Mouse (Mus musculus) adrenal gland, postnatal 4 days (tissue): ENCODE measurements around the gene Cgas. TPM values are rescaled to one million over a fixed set of nuclear protein-coding genes. Genes with fewer than 3 reads are reported as not detected.

ENCODE experiments used
- DNase-seq, 2 experiments: peaks; one replicate each; pipeline ENCODE4 v3.0.0; 2021 to 2022; ENCODE audit warnings: low spot score in 2 of 2, mixed read lengths in 2 of 2
- microRNA-seq: library from miRNA; unstranded; fragments of <30 nt; microRNA quantifications from one replicate; pipeline ENCODE4 v1.2.0, GENCODE M21; 2021
- total RNA-seq, 2 experiments: library from RNA; stranded (reverse); gene quantifications; 2 replicates each; pipeline ENCODE4 v1.2.3; 2021

Cgas gene
- total RNA-seq, 2 experiments from 2014 or later = 1.6 to 1.7 TPM

DNA sequence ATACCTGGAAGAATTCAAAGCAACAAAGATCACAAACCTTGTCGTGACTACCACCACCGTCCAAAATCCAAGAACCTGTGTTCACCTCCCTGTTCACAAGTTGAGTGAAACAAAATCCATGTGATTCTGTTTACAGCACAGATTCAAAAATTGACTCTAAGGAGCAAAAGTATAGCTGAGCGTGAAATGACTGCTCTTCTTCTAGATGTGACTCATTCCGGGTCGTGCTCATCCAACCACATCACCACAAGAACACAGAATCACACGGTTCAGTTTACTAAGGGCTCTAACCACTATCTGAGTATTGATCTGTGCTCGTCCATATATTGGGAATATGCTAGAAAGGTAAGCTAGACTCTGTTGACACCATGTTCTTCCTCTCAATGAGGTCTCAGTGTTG is 56.1 kb downstream of the Cgas start:
- no peak for DNase-seq

DNA sequence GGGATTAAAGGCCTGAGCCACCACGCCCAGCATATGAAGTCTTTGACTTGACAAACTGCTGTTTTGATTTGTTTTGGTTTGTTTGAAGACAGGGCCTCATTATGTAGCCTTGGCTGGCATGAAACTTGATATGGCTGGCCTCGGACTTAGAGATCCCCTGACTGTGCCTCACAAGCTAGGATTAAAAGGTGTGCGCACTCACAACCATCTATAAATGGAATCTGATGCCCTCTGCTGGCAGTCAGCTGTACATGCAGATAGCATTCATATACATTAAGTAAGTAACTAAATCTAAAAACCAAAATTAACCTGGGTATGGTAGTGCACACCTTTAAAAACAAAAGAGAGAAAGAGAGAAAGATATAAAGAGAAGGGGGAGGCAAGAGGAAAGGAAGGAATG is 57.1 kb downstream of the Cgas start:
- DNase-seq = no peak

Small RNAs within 50 kb of the gene (microRNA-seq; reads per million reads assigned to microRNA genes)
- not detected for gene Gm26377

Other genes starting within 250 kb of the Cgas start
- gene Gsta1, start 212.6 kb downstream of the Cgas start, total RNA-seq = under 1 TPM in 1 of 2 experiments, not detected in 1; 0.36 TPM
- not detected for gene Gm3776, start 186.1 kb downstream of the Cgas start, total RNA-seq
- gene Gm10639, start 153.3 kb downstream of the Cgas start, total RNA-seq = 1 to 10 TPM in 1 of 2 experiments, not detected in 1; 6.5 TPM
- gene Omt2a, start 128.4 kb downstream of the Cgas start, total RNA-seq = not detected
- gene Omt2b, start 115.6 kb downstream of the Cgas start, total RNA-seq = not detected
- gene Gsta2, start 87.4 kb downstream of the Cgas start, total RNA-seq = 10 to 100 TPM in 1 of 2 experiments, 1 to 10 TPM in 1; 3.0 to 18.7 TPM
- gene Dppa5a, start 75.1 kb downstream of the Cgas start, total RNA-seq = not detected
- under 1 TPM; 0.20 to 0.50 TPM for gene Ooep, start 64.5 kb downstream of the Cgas start, total RNA-seq
- under 1 TPM; 0.14 to 0.17 TPM for gene Ddx43, start 47.5 kb downstream of the Cgas start, total RNA-seq
- 10 to 100 TPM; 25.4 to 27.7 TPM for gene Mto1, start 5.0 kb upstream of the Cgas start, total RNA-seq
- under 1 TPM; 0.34 to 0.79 TPM for gene Gm17324, start 5.5 kb upstream of the Cgas start, total RNA-seq
- gene Eef1a1, start 45.9 kb upstream of the Cgas start, total RNA-seq = 1,000 to 10,000 TPM; 7,895 to 7,946 TPM
- gene Slc17a5, start 144.8 kb upstream of the Cgas start, total RNA-seq = 10 to 100 TPM; 12.2 to 14.2 TPM
- gene Cd109, start 172.3 kb upstream of the Cgas start, total RNA-seq = 1 to 10 TPM; 3.3 to 4.0 TPM